Mouse (Mus musculus) urinary bladder, postnatal 25 days (tissue): ENCODE results near the gene Aldh1b1.
A peak's percentile ranks its signal among the peaks of the same experiment; 100 is the strongest.

ENCODE experiments used
- DNase-seq: peaks from one replicate; pipeline ENCODE4 v3.0.0; 2022; ENCODE audit warnings: low spot score

Gene Aldh1b1

GRCm38 (mm10) chr4:45785959-45786358 is 12.9 kb upstream of the Aldh1b1 start:
- no peak for DNase-seq

GRCm38 (mm10) chr4:45786674-45787073 is 12.1 kb upstream of the Aldh1b1 start:
- DNase-seq, result no peak

DNA sequence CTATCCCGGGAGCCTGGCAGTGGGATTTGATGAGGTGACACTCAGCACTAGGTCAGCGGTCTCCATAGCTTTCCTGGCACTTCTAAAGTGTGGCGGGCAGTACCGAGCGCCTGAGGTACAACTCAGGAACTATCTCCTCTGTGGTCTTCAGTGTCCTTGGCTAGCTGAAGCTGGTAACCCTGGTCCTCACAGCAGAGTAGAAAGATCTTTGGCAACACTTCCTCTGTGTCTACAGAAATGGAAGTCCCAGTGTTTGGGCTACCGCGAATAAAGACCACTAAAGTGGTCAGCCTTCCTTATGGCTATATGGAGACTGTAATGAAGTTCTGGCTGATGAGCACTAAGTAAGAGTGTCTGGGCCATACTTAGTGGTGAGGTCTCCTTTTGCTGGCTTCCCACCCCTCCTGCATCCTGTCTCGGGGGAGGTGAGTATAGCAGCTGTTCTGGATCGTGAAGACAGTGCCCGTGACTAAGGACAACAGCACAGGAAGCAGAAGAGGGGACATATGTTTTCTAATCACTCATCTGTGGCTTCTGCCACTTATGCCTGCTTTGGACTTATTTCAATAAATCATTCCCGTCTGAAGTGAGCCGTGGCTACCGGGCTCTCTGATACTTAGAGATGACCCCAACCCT is 10.3 kb upstream of the Aldh1b1 start:
- DNase-seq, result no peak

- DNase-seq, result no peak
Measured at GRCm38 (mm10) chr4:45789263-45789958, 9.4 kb upstream of the Aldh1b1 start.

- no peak for DNase-seq
Measured at GRCm38 (mm10) chr4:45790018-45790417, 8.8 kb upstream of the Aldh1b1 start.

DNA sequence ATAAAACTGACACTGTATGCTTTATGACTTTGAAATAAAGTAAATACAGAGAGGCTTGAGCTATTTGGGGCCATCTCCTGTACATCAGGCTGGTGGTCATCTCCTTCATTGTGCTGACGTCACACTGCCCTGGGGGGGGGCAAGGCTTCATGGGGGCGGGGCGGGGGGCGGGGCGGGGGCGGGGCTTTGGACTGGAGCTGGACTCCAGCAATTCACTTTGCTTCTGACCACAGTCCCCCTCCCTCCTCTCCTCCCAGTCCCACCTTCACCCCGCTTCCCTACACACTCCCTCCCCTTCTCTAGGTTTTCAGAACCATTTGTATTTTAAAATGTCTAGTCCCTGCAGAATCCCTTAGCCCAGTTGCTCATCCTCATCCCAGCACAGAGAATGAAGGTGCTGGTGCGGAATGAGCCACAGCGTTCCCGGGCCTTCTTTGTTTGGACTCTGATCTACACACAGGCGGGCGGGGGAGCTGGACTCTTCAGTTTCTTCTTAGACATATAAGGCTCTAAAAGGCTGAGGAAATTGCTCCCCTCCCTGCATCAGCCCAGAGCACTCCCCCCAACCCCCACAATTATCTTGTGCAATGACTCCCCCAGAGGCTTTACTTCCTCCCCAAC is 3.5 kb upstream of the Aldh1b1 start:
- DNase-seq, result no peak

GRCm38 (mm10) chr4:45796760-45797159 is 2.1 kb upstream of the Aldh1b1 start:
- no peak for DNase-seq

GRCm38 (mm10) chr4:45799956-45800537 is 1.2 kb downstream of the Aldh1b1 start:
- no peak for DNase-seq

- no peak for DNase-seq
Measured at GRCm38 (mm10) chr4:45802900-45803299, 4.1 kb downstream of the Aldh1b1 start.

GRCm38 (mm10) chr4:45808034-45808433 is 9.2 kb downstream of the Aldh1b1 start:
- no peak for DNase-seq

DNA sequence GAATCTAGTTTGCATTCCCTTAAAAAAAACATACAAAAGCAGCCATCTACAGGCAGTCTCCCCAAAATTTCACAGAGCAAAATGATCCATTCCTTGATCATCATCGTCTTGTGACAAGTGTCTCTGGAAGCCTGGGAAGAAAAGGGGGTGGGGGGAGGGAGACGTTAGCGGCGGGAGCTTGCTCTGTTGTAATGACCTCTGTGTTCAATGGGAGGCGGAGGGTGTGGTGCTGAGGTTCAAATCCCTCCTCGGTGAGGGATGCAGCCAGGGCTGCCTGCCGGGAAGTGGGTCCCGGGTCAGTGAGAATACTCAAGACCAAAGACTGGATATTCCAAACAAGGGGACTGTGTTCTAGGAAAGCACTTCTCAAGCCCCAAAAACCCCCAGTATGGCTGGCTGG is 12.4 kb downstream of the Aldh1b1 start:
- DNase-seq, result no peak

DNA sequence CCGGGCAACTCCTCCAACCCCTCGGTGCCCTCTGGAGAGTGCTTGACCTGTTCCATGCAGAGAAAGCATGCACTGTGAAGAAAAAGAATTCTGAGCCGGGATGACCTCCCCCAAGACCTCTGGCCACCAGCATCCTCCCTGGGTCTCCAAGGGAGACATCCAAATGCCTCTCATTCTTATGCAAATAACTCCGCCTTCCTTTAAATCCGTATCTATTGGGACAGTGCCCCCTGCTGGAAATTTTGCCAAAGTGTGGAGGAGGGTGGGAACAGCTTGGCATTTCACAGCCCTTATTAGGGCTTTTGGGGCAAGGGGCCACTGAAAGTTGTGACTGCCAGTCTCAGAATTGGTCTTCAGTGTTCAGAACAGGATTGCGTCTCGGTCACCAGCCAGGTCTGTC is 16.7 kb downstream of the Aldh1b1 start:
- DNase-seq, result peak; percentile 45

GRCm38 (mm10) chr4:45818814-45819207 is 20.0 kb downstream of the Aldh1b1 start:
- DNase-seq, result no peak

GRCm38 (mm10) chr4:45819208-45819931 is 20.5 kb downstream of the Aldh1b1 start:
- DNase-seq, result no peak

GRCm38 (mm10) chr4:45820074-45820830 is 21.4 kb downstream of the Aldh1b1 start:
- peak; percentile 66 for DNase-seq

GRCm38 (mm10) chr4:45821995-45822394 is 23.2 kb downstream of the Aldh1b1 start:
- DNase-seq, result no peak

GRCm38 (mm10) chr4:45822781-45823575 is 24.2 kb downstream of the Aldh1b1 start:
- no peak for DNase-seq

DNA sequence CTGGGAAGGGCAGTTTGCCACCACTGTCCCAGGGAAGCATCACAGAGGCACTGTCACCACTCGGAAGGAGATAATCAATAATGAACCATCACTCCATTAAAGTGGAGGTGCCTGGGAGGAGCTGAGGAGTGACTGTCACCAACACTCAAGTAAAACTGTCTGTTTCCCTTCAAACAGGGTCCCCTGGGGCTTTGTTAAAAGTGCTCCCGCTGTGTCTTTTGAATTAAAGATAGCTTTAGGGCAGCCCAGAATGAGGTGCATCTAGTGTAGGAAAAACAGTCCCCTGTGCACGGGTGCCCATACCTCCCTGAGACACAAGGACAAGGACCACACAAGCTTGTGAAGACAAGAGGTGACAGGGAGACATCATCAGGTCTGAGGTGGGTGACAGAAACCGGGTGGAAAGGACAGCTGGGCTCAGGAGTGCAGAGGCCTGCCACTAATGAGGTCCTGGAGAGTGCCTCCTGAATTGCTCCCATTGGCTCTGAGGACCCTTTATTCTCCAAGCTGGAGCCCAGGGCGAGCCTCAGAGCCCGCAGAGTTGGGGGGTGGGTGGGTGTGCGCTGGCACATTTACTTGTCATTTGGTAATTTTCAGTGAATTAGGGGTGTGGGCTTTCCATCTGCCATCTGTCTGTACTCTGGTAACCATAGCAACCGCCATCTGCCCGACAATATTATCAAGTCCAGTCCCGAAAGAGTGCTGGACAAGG is 25.4 kb downstream of the Aldh1b1 start:
- no peak for DNase-seq

DNA sequence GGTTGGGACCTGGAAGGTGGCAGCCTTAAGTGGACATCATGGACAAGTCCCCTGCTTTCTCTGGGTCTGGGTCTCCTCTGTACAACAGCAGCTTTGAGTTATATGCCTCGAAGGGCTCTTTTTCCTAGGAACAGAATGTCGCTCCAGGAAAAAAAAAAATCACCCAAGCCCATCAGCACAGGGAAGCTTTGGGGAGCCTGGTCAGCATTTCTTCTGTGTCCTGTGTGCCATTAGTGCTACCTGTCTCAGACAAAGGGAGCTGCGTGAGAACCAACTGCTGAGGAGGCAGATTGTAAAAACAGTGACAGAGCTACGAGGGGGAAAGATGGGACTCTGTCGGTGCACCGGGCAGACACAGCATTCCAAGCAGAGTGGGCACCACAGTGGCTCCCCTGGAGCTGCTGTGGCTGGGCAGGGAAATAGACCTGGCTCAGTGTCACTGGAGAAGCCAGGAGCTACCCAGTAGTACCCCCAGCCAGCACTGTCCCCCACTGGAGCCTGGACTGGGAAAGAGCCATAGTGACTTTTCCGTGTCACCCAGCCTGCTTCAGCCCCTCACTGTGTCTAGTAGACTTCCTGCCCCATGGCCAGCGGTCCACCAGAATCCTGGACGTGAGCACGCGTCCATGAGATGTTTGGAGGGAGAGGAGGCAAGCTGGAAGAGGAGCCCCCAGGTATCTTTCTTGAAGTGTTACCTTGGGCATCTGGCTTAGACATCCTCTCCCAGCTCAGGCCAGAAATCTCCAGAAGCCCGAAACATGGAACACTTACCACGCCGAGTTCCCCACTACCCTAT is 26.1 kb downstream of the Aldh1b1 start:
- DNase-seq, result no peak
